Mouse (Mus musculus): ENCODE data around the gene Prg3. TPM values are rescaled to one million over a fixed set of nuclear protein-coding genes. Genes with fewer than 3 reads are reported as not detected.

The Prg3 gene
- under 1 TPM; 0.50 to 0.73 TPM for total RNA-seq (2021)
- long read RNA-seq, experiment 1: 0 reads
- long read RNA-seq, experiment 2: 0 reads

DNA sequence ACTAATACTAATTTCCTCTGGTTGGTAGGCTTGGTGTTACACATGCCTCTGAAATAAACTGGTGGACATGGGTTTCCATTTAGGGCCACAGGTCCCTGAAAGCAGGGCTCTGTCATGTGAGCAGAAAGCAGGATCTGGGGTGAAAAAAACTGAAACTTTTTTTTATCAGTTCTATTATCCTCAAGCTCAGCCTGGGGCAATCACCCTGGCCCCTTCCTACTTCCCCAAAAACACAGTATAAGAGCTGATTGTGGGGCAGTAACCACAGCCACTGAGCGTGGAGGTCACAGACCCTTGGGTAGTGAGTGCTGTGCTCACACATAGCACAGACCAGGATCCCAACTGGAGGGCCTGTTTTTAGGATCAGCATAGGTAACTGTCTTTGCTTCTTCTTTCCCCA, at the start of gene Prg3:
Prg3 (plus strand) TSS at position 286 of the 400 bp plus-strand sequence.
- DNase-seq (ENCODE audit: low spot score in 2 of 2): no peak

DNA sequence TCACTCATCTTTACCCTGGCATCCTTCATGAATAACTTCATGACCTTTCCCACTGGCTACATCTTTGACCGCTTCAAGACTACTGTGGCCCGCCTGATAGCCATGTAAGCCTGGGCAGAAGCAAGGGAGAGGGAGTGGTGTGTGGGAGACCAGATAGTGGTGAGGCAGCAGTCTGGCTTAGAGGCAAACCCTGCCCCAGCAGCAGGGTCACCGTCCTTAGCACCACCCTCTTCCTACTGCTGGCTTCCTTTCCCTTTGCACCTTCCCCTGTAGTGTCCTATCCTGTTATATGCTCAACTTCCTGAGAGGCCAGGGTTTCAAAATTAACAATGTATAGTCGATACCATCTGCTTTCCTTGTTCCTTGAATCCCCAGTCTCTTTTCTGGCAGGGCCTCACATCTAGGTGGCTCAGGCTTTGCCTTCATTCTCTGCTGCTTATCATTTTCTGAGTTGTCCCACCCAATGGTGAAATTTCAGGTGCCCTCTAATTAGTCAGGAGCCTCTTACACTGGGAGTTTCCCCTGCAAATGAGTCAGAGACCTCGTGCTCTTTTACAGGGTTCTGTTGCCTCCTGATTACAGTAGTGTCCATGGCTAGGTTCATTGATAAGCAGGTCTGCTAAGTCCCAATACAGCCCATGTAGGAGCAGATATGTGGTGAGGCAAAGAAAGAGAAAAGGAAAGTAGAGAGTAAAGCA, 49.6 kb upstream of the Prg3 start:
- no peak for DNase-seq (ENCODE audit: low spot score in 2 of 2)

GRCm38 (mm10) chr2:84939306-84939705, 48.7 kb upstream of the Prg3 start:
- DNase-seq (ENCODE audit: low spot score in 2 of 2): no peak

DNA sequence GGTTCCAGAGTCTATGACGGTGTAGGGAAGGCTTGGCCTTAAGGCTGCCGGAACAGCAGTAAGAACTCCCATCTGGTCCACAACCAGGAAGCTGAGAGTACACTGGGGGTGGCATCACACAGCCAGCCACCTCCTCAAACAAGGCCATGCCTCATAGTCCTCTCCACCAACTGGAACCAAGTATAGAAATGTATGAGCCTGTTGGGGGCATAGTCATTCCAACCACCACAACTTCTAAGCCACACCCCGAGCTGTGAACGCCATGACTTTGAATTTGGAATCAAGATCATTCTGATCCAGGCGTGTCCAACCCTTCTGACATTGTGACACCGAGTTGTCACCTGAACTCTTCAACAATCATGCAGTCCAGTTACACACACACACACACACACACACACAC, 48.3 kb upstream of the Prg3 start:
- DNase-seq (ENCODE audit: low spot score in 2 of 2): no peak

GRCm38 (mm10) chr2:84941332-84941731, 46.7 kb upstream of the Prg3 start:
- no peak for DNase-seq (ENCODE audit: low spot score in 2 of 2)

- no peak for DNase-seq (ENCODE audit: low spot score in 2 of 2)
These were observed 46.2 kb upstream of the Prg3 start for GRCm38 (mm10) chr2:84941795-84942194.

GRCm38 (mm10) chr2:84947154-84947771, 40.8 kb upstream of the Prg3 start:
- no peak for DNase-seq (ENCODE audit: low spot score in 2 of 2)

GRCm38 (mm10) chr2:84948252-84948651, 39.8 kb upstream of the Prg3 start:
- no peak for DNase-seq (ENCODE audit: low spot score in 2 of 2)

GRCm38 (mm10) chr2:84948721-84949120, 39.3 kb upstream of the Prg3 start:
- no peak for DNase-seq (ENCODE audit: low spot score in 2 of 2)

DNA sequence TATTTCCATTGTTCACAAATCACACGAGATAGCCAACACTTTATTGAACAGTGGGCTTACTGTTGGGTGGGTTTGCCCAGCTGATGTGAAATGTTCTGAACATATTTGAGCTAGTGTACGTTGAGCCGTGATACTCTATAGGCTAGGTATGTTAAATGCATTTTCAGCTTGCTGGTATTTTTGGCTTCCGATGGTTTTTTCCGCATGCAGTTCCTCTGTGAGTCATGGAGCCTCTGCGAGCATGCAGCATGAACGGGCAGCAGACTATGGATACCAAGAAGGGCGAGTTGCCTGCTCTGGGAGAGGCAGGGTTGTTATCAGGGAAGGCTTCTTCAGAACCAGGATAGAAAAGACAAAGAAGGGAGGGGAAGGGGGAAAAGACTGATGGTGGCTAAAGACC, 37.0 kb upstream of the Prg3 start:
- DNase-seq (ENCODE audit: low spot score in 2 of 2): no peak

- no peak for DNase-seq (ENCODE audit: low spot score in 2 of 2)
These were observed 35.8 kb upstream of the Prg3 start for GRCm38 (mm10) chr2:84952251-84952650.

DNA sequence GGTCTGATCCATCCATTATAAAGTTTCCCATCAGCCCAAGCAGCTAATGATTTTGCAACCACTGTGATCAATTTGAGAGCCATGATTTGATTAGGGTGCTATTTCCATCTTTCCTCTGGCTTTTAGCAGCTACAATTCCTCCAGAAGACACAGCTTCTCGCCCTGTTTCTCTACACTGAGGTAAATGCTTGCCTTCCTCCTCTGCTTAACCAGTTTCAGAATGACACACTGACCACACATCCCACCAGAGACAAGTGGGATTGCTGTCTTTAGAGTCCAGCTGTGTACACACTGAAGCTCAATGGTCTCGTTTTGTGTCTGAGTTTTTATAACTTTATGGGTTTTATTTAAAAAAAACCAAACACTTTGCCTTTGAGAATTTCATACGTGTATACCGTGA, 35.3 kb upstream of the Prg3 start:
- DNase-seq (ENCODE audit: low spot score in 2 of 2): no peak

GRCm38 (mm10) chr2:84955435-84955834, 32.6 kb upstream of the Prg3 start:
- no peak for DNase-seq (ENCODE audit: low spot score in 2 of 2)

DNA sequence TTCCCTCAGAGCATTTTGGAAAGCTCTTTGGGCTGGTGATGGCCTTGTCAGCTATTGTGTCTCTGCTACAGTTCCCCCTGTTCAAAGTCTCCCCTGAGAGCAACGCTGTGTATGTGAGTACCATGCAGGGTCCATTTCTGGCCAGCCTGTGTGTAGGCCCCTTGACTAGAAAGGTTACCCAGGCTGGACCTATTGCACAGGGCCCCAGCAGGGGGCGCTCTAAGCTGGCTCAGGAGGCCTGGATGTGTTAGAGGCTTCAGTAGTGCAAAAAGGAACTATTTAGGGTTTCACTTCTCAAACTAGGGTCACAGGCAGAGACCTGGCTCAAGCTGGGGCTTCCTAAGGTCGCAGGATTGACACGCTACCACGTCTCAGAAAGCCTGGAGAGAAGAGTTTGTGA, 31.7 kb upstream of the Prg3 start:
- DNase-seq (ENCODE audit: low spot score in 2 of 2): peak; percentile 29 to 41

- no peak for DNase-seq (ENCODE audit: low spot score in 2 of 2)
These were observed 29.3 kb upstream of the Prg3 start for GRCm38 (mm10) chr2:84958588-84959264.

GRCm38 (mm10) chr2:84961300-84961699, 26.7 kb upstream of the Prg3 start:
- no peak for DNase-seq (ENCODE audit: low spot score in 2 of 2)

DNA sequence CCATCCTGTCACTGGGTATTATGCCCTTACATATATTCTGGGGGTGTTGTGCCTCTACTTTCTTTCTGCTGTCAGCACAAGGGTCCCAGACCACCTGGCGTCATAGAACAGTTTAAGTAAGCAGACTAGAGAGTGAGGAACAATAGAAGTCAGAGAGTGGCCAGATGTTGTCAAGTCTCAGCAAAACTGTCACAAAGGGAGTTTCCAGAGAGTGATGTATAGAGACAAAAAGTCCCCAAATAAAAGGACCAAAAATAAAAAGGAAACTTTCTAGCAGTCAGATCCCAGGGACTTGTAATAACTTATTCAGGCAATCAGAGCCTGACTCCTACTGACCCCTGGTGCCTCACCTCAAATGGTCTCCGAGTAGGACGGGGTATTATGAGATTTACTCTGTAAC, 26.1 kb upstream of the Prg3 start:
- no peak for DNase-seq (ENCODE audit: low spot score in 2 of 2)

DNA sequence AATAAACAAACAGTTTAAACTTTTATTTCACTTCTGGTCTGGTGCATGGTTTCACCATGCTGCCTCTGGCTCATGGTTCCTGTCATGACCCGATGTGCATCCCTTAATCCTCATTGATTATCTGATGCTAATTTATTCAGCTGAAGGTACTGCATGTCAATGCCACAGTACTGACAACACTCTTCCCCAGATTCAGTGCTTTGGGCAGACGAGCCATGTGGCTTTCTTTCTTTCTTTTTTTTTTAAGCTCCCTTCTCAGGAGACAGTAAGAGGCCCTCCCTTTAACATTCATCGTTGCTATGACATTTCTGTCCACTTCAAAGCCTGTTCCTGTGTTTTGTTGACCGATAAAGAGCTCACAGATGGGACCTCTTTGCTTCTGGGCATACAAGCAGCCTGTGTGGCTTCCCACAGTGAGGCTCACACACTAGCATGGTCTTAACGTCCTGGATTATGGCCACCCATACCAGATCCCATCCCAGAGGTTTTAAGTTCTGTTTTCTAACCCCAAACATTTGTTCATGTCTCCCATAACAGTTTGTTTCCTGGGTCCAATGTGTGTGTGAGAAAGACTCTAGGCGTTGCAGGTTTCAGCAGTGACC, 25.0 kb upstream of the Prg3 start:
- no peak for DNase-seq (ENCODE audit: low spot score in 2 of 2)

- no peak for DNase-seq (ENCODE audit: low spot score in 2 of 2)
These were observed 23.8 kb upstream of the Prg3 start for GRCm38 (mm10) chr2:84964111-84964801.

DNA sequence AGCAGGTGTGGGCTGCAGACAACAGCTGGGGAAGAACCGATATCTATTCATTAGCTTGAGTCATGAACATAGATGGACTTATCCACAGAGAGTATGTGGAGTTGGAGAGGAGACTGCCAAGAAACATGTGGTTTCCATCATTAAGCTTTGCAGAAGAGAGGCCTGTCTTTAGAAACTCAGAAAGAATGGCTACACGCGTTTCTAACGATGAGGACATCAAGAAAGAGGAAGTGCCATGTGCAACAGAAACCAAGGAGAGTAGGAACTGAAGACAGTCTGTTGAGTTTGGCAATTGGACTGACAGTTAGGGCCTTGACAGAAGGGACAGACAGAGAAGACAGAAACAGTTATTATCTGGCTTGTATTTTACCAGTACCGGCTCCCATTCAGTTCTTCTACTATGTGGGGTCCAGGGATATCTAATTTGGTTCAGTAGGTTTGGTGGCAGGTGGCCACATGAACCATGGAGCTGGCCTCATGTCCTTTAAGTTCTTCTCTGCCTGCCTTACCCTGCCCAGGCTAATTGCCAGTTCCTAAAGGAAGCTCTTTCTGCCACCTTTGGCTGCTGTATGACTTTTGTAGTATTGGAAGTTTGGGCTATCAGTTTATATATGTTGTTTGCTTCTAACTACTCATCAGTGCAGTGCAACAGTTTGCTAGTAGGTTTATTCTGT, 20.6 kb upstream of the Prg3 start:
- no peak for DNase-seq (ENCODE audit: low spot score in 2 of 2)

GRCm38 (mm10) chr2:84975580-84975979, 12.4 kb upstream of the Prg3 start:
- no peak for DNase-seq (ENCODE audit: low spot score in 2 of 2)
